Mouse (Mus musculus): ENCODE measurements around the gene Zfp553.
"Not testable (repeated sequence)": the region's sequence is repeated elsewhere in the genome, so short reads cannot be mapped to it uniquely, and the experiment has no call there.

The Zfp553 gene

GRCm38 (mm10) chr7:127234777-127235176, 1.9 kb downstream of the Zfp553 start:
- DNase-seq = no peak

DNA sequence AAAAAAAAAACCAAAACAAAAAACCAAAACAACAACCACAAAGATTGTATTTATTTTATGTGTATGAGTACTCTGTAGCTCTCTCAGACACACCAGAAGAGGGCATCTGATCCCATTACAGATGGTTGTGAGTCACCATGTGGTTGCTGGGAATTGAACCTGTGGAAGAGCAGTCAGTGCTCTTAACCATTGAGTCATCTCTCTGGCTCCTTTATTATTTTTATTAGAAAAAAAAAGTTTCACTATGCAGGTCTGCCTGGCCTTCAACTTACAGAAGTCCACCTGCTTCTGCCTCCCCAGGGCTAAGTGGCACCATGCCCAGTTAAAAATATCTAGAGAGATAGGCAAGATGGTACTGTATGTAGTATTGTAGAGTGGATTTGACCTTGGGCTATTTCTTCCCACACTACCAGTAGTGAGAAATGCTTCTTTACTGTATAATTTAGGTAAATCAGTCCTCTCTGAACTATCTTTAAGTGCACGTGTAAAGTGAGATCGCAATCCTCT, 10.6 kb downstream of the Zfp553 start:
- DNase-seq = no peak

DNA sequence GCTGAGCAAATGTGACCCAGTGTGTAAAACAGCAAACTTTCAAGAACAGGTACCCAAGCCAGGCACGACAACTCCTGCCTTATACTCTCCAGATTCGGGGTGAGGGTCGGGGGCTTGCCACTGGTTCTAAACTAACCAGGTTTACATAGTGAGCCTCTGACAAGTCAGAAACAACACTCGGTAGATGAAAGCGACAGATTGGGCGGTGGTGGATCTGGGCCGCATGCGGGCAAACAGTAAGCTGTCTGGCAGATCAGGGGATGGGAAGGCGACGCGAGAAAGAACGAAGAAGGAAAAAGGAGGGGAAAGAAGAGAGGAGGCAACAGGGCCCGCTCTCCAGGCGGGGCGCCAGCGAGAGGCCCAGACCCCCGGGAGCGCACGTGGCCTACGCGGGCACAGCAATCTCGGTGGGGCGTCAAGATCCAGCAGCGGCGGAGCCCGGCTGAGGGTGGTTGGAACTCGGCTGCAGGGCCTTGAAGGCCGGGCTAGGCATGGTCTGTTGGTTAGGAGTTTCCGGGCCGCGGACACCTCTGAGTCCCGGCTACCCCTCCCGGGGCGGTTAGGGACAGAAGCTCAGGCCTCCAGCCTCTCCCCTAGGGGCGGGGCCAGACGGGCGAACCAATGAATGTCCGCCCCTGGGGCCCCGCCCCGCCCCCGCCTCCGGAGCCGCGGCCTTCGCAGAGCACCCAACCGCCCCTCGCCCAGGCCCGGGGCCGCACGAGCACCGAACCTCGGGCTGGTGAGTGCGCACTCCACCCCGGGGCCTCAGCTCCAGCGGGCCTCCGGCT, 11.2 kb downstream of the Zfp553 start, which contains the start of gene Zfp771:
Gene Zfp771, plus strand, starts transcription at position 405 of the 788 bp plus-strand sequence.
- peak; percentile 99 for DNase-seq

DNA sequence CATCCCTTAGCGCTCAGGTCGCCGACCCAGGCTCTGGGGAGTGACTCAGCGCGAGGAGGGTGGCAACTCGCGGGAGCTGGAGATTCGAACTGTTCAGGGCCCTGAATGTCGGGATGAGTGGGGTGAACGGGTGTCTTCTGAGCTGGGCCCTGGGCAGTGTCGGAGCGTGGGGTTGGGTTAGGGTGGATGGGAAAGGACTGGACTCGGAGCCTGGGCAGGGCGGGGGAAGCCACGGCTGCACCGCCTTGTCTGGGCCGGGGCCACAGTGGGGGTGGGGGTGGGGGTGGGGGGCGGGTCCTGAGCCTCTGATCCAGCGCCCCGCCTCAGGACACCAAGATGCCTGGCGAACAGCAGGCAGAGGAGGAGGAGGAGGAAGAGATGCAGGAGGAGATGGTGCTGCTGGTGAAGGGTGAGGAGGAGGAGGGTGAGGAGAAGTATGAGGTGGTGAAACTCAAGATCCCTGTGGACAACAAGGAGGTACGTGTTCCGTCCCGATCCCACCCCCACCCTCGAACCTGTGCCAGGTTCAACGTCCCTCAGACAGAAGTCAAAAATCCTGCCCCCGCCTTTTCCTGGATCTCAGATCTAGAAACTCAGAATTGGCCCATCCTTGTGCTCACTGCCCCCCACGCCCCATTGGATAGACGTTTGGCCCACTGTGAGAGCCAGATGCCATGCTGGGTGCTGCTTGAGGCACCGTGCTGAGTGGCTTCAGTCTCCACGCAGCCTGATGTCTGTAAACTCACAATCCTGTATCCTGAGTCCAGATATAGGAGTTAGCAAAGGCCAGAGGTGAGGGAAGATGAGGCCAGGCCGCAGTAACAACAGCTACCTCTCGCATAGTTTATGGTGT, 12.0 kb downstream of the Zfp553 start:
- peak; percentile 72 for DNase-seq

DNA sequence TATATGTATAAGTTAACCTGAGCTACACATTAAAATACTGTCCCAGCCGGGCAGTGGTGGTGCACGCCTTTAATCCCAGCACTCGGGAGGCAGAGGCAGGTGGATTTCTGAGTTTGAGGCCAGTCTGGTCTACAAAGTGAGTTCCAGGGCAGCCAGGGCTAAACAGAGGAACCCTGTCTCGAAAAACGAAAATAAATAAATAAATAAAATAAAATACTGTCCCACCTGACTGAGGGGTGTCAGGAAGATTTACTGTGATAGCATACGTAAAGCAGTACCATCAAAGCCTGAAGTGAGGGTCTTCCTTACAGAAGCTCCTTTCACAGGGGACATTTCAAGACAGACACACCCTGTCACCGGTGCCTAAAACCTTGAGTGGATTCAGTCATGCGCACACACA, 17.6 kb downstream of the Zfp553 start:
- DNase-seq = not testable (repeated sequence)

DNA sequence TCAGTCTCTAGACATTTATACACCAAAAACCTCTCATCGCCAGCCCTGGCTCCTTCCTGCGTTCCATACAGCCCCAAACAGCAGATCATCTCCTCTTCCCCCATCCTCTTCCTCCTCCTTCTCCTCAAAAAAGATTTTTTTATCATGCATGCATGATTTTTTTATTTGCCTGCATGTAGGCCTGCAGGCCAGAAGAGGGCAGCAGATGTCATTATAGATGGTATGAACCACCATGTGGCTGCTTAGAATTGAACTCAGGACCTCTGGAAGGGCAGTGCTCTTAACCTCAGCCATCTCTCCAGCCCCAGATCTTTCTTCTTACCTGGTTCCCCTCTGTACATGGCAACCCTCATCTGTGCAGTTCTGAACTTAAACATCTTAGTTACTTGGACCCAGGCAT, 19.6 kb downstream of the Zfp553 start:
- no peak for DNase-seq

GRCm38 (mm10) chr7:127253341-127253740, 20.5 kb downstream of the Zfp553 start:
- no peak for DNase-seq

GRCm38 (mm10) chr7:127253821-127254769, 21.2 kb downstream of the Zfp553 start:
- peak; percentile 98 for DNase-seq

- DNase-seq = no peak
Observed at GRCm38 (mm10) chr7:127255008-127255407, 22.1 kb downstream of the Zfp553 start.

DNA sequence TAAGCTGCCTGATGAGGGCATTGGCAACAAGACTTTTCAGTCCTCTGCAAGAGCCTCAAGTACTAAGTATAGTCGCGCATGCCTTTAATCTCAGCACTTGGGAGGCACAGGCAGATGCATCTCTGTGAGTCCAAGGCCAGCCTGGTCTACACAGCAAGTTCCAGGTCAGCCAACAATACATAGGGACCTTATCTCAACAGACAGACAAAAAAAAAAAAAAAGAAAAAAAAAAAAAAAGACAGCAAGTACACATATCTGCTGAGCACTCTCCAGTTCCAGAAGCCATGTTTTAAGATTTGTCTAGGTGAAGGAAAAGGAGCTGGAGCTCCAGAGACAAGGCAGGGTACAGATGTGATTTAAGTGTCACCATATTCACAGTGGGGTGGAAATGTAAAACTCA, 23.1 kb downstream of the Zfp553 start:
- no peak for DNase-seq

DNA sequence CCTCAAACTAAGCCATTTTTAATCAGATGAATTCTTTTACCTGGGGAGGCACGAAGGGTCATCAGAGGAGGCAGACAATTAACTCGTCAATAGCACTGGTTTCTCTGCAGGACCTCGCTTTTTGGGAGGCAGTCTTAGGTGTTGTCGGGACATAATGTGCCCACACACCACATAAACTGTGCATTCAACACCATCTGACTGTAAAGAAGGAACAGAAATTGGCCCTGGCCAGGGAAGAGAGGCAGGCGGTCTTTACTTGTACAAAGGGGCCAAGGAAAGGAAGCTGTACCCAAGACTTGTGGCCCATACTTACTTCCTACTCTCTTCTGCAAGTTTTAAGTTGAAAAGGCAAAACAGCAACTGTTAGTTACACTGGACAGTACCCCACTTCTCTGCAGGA, 23.7 kb downstream of the Zfp553 start:
- DNase-seq = no peak

DNA sequence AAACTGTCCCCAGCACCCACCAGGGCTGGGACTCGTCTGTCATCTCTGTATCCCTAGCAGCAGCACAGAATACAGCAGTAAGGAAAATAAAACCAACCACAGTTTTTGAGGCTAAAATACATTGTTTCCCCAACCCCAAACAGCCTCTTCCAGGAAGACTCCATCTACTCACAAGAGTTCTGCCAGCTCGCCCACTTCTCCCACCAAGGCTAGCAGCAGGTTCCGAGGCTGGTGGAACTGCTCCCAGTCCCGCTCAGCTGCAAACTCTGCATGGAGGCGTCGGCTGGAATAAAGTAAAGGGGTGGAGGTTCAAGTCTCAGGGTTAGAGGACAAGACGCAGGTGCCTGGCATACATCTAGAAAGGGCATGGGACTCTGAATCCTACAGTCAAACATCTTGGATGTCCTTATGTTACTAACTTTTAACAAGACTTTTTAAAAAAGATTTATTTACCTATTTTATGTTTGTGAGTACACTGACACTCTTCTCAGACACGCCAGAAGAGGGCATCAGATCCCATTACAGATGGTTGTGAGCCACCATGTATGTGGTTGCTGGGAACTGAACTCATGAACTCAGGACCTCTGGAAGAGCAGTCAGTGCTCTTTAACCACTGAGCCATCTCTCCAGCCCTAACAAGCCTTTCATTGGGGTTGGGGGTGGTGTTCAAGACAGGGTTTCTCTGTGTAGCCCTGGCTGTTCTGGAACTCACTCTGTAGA, 26.5 kb downstream of the Zfp553 start:
- DNase-seq = no peak

- DNase-seq = peak; percentile 98
Observed at GRCm38 (mm10) chr7:127260309-127261111, 27.6 kb downstream of the Zfp553 start, which contains the start of gene Dctpp1. Gene Dctpp1 (minus strand): TSS chr7:127260709.

GRCm38 (mm10) chr7:127262218-127262961, 29.5 kb downstream of the Zfp553 start:
- DNase-seq = peak; percentile 31

- no peak for DNase-seq
Observed at GRCm38 (mm10) chr7:127263526-127263925, 30.7 kb downstream of the Zfp553 start.

- no peak for DNase-seq
Observed at GRCm38 (mm10) chr7:127270256-127270655, 37.4 kb downstream of the Zfp553 start.

GRCm38 (mm10) chr7:127270666-127271065, 37.8 kb downstream of the Zfp553 start:
- no peak for DNase-seq

GRCm38 (mm10) chr7:127271093-127271492, 38.2 kb downstream of the Zfp553 start:
- no peak for DNase-seq

GRCm38 (mm10) chr7:127272566-127272965, 39.7 kb downstream of the Zfp553 start:
- DNase-seq = no peak
